Mouse (Mus musculus): Measurements from ENCODE around the gene Mall. TPM values are rescaled to one million over a fixed set of nuclear protein-coding genes. Genes with fewer than 3 reads are reported as not detected.

Gene Mall
- polyA plus RNA-seq, 1 experiment, result not detected

DNA sequence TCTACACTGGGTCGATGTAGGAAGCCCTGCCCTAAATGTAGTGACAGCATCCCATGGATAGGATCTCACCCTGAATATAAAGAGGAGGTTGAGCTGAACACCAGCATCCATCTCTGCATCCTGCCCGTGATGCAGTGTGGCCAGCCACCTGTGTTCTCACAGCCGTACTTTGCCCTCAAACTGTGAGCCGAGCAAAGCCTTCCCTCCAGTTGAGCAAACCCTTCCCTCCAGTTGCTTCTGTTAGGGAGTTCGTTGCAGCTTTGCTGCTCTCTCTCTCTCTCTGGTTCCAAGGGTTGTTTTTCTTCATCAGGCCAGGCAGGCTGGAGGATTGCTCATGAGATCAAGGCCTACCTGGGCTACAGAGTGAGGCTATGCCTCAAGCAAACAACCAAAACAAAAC, 5.2 kb upstream of the Mall start:
- Histone ChIP-seq H3K36me3 (replicated peaks; ENCODE audit: low read length) (no peaks in the 10 kb centered on the region), H3K27me3 (replicated peaks) (peaks cover 40% of the 10 kb centered on the region), H3K4me1 (peaks cover 14% of the 10 kb centered on the region), H3K9me3 (no peaks in the 10 kb centered on the region), H3K4me3 (replicated peaks) (no peak overlapping the region)
- TF ChIP-seq GATA1 (IDR thresholded peaks at IDR 0.05; ENCODE audit: borderline replicate concordance, low read length) (no peak), FLI1 (IDR thresholded peaks at IDR 0.05; ENCODE audit: low read length) (no peak)

DNA sequence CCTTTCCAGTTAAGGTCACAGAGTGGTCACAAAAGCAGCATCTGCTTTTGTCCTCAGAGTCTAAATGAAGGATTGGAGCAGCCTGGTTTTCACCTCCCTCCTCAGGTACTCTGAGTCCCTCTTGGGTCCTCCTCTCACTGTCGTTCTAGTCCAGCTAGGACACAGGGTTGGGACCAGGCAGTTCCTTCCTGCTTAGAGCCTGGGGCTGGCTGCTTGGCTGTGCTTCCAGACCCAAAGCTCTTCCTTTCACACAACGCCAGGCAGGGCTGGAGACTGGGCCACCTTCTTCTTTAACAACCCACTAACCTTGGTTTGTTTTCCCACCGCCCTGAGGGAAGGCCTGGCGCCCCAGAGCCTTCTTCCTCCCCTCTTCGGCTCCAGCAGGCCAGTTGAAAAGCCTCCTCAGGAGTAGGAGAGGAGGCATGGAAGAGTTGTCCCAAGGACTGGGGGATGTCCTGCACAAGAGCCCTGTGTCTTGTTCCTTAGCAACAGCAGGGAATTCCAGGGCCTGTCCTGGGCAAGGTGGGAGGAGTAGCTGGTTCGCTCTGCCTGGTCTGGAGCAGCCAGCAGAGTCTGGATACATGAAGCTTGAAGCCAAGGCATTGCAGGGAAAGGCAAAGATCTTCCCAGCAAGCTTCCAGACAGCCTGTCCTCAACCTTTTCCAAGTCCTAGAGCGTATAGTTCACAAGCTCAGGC, 717 bp upstream of the Mall start:
- Histone ChIP-seq H3K9me3 (no peaks in the 10 kb centered on the region), H3K27me3 (replicated peaks) (peaks cover 66% of the 10 kb centered on the region), H3K36me3 (replicated peaks; ENCODE audit: low read length) (no peaks in the 10 kb centered on the region), H3K4me3 (replicated peaks) (no peak overlapping the region), H3K4me1 (peaks cover 4% of the 10 kb centered on the region; the same call in 1 of the 2 replicates)
- no peak for TF ChIP-seq GATA1 (IDR thresholded peaks at IDR 0.05; ENCODE audit: borderline replicate concordance, low read length)
- no peak for TF ChIP-seq FLI1 (IDR thresholded peaks at IDR 0.05; ENCODE audit: low read length)

DNA sequence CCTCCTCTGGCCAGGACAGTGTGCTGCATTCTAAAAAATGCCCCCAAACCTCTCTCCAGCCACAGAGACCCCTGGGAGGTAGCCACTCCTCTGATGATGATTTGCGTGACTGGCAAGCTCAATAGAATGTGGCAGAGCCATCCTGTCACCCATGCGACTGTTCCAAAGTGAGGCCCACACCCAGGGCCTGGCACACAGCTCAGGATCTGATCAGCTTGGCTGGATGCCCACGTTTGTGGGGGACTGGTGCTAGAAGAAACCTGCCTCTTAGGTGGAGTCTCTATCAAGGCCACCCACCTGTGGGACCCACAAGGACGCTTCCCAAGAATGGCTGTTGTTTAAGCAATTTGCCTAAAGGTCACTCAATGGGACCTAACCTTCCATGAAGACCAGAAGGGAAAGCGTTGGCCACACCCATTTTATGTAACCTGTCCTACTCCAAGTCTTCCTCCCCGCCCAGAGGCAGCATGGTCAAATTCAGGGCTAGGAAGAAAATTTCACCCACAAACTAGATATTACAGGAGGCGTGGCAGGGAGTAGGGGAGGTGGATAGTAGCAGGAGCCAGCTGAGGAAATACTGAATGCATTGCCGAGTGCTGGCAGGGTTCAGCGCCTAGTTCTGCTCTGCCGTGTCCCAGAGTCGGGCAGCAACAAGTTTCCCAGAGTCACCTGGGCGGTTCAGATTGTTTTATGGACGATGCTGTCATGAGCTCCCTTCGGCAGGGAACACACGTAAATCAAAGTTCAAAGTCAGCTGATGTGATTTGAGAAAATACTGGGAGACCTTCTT, 876 bp downstream of the Mall start:
- no peaks in the 10 kb centered on the region for H3K36me3 ChIP-seq (replicated peaks; ENCODE audit: low read length)
- peaks cover 65% of the 10 kb centered on the region for H3K27me3 ChIP-seq (replicated peaks)
- no peaks in the 10 kb centered on the region for H3K9me3 ChIP-seq
- TF ChIP-seq GATA1 (IDR thresholded peaks at IDR 0.05; ENCODE audit: borderline replicate concordance, low read length), result no peak
- TF ChIP-seq FLI1 (IDR thresholded peaks at IDR 0.05; ENCODE audit: low read length), result no peak
- H3K4me3 ChIP-seq (replicated peaks), result no peak overlapping the region
- H3K4me1 ChIP-seq, result peaks cover 4% of the 10 kb centered on the region; the same call in 1 of the 2 replicates

DNA sequence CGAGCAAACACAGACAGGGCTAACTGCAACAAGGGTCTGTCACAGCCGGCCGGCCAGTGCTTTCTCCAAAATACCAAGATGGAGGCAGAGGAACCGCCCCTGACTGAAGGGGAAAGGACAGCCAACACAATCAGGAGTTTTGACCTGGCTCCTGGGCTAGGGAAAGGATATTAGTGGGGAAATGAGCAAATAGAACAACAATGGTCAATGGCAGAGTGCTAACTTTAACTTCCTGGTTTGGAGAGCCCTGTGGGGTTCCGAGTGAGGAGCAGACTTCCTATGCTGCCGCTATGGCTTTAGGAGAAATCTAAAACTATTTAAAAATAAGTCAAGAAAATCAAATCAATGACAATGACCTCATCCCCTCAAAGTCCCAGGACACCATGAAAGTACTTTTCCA, 1.6 kb downstream of the Mall start:
- TF ChIP-seq GATA1 (IDR thresholded peaks at IDR 0.05; ENCODE audit: borderline replicate concordance, low read length), result no peak
- TF ChIP-seq FLI1 (IDR thresholded peaks at IDR 0.05; ENCODE audit: low read length), result no peak
- Histone ChIP-seq H3K4me3 (replicated peaks) (no peak overlapping the region), H3K4me1 (peaks cover 10% of the 10 kb centered on the region), H3K9me3 (no peaks in the 10 kb centered on the region), H3K27me3 (replicated peaks) (peaks cover 68% of the 10 kb centered on the region), H3K36me3 (replicated peaks; ENCODE audit: low read length) (no peaks in the 10 kb centered on the region)

DNA sequence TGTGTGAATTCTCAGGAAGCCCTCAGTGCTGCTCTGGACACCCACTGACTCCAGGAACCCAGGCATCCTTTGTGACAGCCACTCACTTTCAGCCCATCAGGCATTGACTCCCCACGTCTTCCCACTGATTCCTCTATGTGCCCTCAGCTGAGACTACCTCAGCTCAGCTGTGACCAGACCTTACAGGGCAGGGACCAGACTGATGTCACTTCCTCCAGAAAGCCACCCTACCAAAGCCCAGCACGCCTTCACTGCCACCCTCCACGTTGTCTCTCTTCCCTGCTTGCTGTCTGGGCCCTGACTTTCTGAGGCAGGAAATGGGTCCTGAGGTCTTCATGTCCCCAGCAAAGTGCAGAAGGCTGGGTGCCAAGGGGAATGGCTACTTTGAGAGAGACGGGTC, 6.5 kb downstream of the Mall start:
- Histone ChIP-seq H3K4me1 (peaks cover 22% of the 10 kb centered on the region), H3K4me3 (replicated peaks) (peak overlapping the region; percentile 28), H3K27me3 (replicated peaks) (peaks cover 54% of the 10 kb centered on the region), H3K36me3 (replicated peaks; ENCODE audit: low read length) (no peaks in the 10 kb centered on the region), H3K9me3 (no peaks in the 10 kb centered on the region)
- TF ChIP-seq FLI1 (IDR thresholded peaks at IDR 0.05; ENCODE audit: low read length), result no peak
- no peak for TF ChIP-seq GATA1 (IDR thresholded peaks at IDR 0.05; ENCODE audit: borderline replicate concordance, low read length)

DNA sequence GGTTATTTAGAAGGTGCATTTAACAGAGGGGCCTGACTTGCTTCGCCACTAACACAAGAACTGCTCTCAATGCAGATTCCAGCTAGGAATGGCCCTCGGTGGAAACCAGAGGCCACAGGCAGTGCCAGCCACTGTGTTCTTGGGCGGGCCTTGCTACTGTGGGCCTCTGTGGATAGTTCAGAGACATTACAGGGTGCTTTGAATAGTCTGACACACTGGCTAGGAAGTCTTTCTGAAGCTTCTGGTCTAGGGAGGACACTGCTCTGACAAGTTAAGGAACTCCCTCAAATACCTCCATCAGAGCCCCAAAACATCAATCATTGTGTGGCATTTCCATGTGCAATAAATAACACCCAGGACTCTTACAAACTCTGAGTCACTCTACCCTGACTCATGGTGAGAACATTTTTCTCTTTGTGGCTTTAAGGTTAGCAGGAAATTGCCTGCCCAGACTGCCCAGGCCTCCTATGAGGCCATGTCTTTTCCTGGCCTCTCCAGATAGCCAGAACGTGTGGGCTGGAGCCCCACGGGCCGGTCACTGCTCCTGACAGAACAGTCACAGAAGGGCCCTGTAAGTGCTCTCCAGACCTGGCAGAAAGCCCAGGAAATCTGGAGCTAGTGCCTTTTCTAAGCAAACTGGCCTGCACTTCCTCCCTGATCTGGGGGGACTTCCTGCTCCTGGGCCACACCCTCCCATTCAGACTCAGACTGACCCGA, 7.4 kb downstream of the Mall start:
- Histone ChIP-seq H3K4me3 (replicated peaks) (no peak overlapping the region), H3K9me3 (no peaks in the 10 kb centered on the region), H3K36me3 (replicated peaks; ENCODE audit: low read length) (no peaks in the 10 kb centered on the region), H3K27me3 (replicated peaks) (peaks cover 46% of the 10 kb centered on the region), H3K4me1 (peaks cover 22% of the 10 kb centered on the region)
- TF ChIP-seq FLI1 (IDR thresholded peaks at IDR 0.05; ENCODE audit: low read length), result no peak
- no peak for TF ChIP-seq GATA1 (IDR thresholded peaks at IDR 0.05; ENCODE audit: borderline replicate concordance, low read length)

DNA sequence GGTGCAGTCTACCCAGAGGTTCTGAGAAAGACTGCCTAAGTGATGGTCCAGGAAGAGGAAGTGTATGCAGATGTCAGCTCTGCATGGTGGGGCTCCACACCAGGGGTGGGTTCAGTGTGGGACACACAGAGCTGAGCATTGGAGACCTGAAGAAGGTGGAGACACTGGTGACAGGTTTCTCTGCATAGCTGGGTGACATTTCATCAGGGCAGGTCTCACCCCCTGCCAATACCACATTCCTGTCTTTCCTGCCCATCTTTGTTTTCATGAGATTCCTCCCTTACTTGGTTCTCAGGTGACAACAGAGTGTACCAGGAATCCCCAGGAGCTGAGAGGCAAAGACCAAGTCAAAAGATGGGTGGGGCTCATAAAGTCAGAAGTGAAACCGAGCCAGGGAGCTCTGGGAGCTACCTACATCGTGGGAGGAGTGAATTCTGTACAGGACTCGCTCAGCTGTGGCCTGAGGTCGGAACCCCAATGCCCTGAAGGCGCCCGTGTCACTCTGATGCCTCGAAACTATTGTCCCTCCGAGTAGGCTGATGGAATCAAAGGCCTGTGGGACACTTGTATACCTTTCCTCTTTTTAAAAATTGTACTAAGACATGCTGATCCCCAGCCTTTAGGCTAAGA, 10.8 kb downstream of the Mall start:
- peaks cover 20% of the 10 kb centered on the region for H3K27me3 ChIP-seq (replicated peaks)
- no peaks in the 10 kb centered on the region for H3K9me3 ChIP-seq
- H3K4me1 ChIP-seq, result peaks cover 22% of the 10 kb centered on the region
- TF ChIP-seq GATA1 (IDR thresholded peaks at IDR 0.05; ENCODE audit: borderline replicate concordance, low read length) (no peak), FLI1 (IDR thresholded peaks at IDR 0.05; ENCODE audit: low read length) (no peak)
- H3K4me3 ChIP-seq (replicated peaks), result no peak overlapping the region
- no peaks in the 10 kb centered on the region for H3K36me3 ChIP-seq (replicated peaks; ENCODE audit: low read length)

DNA sequence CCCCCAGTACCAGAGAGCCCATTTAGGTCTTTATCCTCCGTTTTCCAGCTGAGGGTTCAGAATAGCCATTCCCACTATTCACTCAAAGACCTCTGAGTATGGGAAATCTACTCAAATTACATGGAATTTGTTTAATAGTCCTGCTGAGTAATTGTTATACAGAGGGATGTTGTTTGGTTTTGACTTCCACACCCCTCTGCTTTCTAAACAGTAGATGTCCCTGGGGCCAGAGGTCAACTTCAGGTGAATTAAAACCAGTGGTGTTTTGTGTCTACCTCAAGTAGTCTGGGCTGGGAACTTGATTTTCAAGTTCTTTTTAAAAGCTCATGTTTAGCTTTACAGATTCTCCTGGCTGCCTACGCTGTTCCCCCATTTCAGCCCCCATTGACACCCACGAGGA, 15.0 kb downstream of the Mall start:
- no peak overlapping the region for H3K4me3 ChIP-seq (replicated peaks)
- no peaks in the 10 kb centered on the region for H3K4me1 ChIP-seq
- H3K27me3 ChIP-seq (replicated peaks), result peaks cover 31% of the 10 kb centered on the region
- no peaks in the 10 kb centered on the region for H3K9me3 ChIP-seq
- TF ChIP-seq FLI1 (IDR thresholded peaks at IDR 0.05; ENCODE audit: low read length) (no peak), GATA1 (IDR thresholded peaks at IDR 0.05; ENCODE audit: borderline replicate concordance, low read length) (no peak)
- H3K36me3 ChIP-seq (replicated peaks; ENCODE audit: low read length), result no peaks in the 10 kb centered on the region

DNA sequence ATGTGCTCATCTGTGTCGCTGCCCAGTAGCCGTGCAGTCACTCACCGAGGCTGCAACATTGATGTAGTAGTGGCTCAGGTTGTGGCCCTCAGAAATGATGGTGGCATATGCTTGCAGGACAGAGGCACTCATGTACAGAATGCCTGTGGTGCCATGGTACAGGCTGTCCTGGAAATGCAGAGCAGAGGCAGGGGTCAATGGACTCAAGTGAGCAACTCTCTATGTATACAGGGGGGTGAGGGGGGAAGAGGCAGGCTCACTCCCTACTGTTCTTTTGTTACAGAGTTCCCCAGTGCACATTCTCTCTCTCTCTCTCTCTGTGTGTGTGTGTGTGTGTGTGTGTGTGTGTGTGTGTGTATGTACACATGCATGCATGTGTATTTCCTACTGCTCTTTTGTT, 20.9 kb downstream of the Mall start:
- no peaks in the 10 kb centered on the region for H3K36me3 ChIP-seq (replicated peaks; ENCODE audit: low read length)
- H3K4me1 ChIP-seq, result no peaks in the 10 kb centered on the region

More for the DNA sequence above, 20.9 kb downstream of the Mall start:
- TF ChIP-seq GATA1 (IDR thresholded peaks at IDR 0.05; ENCODE audit: borderline replicate concordance, low read length), result no peak
- TF ChIP-seq FLI1 (IDR thresholded peaks at IDR 0.05; ENCODE audit: low read length), result no peak
- H3K4me3 ChIP-seq (replicated peaks), result peak overlapping the region; percentile 26
- H3K27me3 ChIP-seq (replicated peaks), result peaks cover 43% of the 10 kb centered on the region
- no peaks in the 10 kb centered on the region for H3K9me3 ChIP-seq
